Mouse (Mus musculus) frontal cortex, postnatal 25 days (tissue): ENCODE results near the gene Rlf.
A peak's percentile ranks its signal among the peaks of the same experiment; 100 is the strongest.

Experiments
- DNase-seq, 2 experiments: peaks; one replicate each; pipeline ENCODE4 v3.0.0; 2022; ENCODE audit warnings: low spot score in 2 of 2

The Rlf gene

GRCm38 (mm10) chr4:121214793-121215304 is at the start of gene Rlf:
Gene Rlf, minus strand, starts transcription at chr4:121215084.
- DNase-seq = peak; percentile 99 to 100

GRCm38 (mm10) chr4:121241612-121242000 is 26.7 kb upstream of the Rlf start:
- no peak for DNase-seq

GRCm38 (mm10) chr4:121240637-121241611 is 26.0 kb upstream of the Rlf start:
- DNase-seq = no peak

- no peak for DNase-seq
Observed at GRCm38 (mm10) chr4:121239878-121240277, 25.0 kb upstream of the Rlf start.

- peak in 1 of 2 experiments; percentile 32 for DNase-seq
Observed at GRCm38 (mm10) chr4:121231772-121232414, 17.0 kb upstream of the Rlf start.

GRCm38 (mm10) chr4:121230943-121231614 is 16.2 kb upstream of the Rlf start:
- DNase-seq = no peak

- no peak for DNase-seq
Observed at GRCm38 (mm10) chr4:121227072-121227471, 12.2 kb upstream of the Rlf start.

- DNase-seq = no peak
Observed at GRCm38 (mm10) chr4:121225177-121225576, 10.3 kb upstream of the Rlf start.

- no peak for DNase-seq
Observed at GRCm38 (mm10) chr4:121223136-121223535, 8.3 kb upstream of the Rlf start.

- DNase-seq = no peak
Observed at GRCm38 (mm10) chr4:121216216-121216615, 1.3 kb upstream of the Rlf start.

GRCm38 (mm10) chr4:121215489-121215888 is 605 bp upstream of the Rlf start:
- no peak for DNase-seq

GRCm38 (mm10) chr4:121213936-121214792 is 720 bp downstream of the Rlf start:
- peak; percentile 27 to 52 for DNase-seq

- no peak for DNase-seq
Observed at GRCm38 (mm10) chr4:121208911-121209310, 6.0 kb downstream of the Rlf start.

GRCm38 (mm10) chr4:121197856-121198255 is 17.0 kb downstream of the Rlf start:
- DNase-seq = no peak

GRCm38 (mm10) chr4:121196995-121197394 is 17.9 kb downstream of the Rlf start:
- DNase-seq = no peak

- DNase-seq = no peak
Observed at GRCm38 (mm10) chr4:121196205-121196604, 18.7 kb downstream of the Rlf start.

GRCm38 (mm10) chr4:121194736-121195135 is 20.1 kb downstream of the Rlf start:
- no peak for DNase-seq

- DNase-seq = no peak
Observed at GRCm38 (mm10) chr4:121192306-121192705, 22.6 kb downstream of the Rlf start.

- DNase-seq = no peak
Observed at GRCm38 (mm10) chr4:121189341-121189740, 25.5 kb downstream of the Rlf start.

- no peak for DNase-seq
Observed at GRCm38 (mm10) chr4:121179669-121180068, 35.2 kb downstream of the Rlf start.

- no peak for DNase-seq
Observed at GRCm38 (mm10) chr4:121167656-121168055, 47.2 kb downstream of the Rlf start.
